Mouse (Mus musculus): ENCODE data around the gene Skint11. TPM values are rescaled to one million over a fixed set of nuclear protein-coding genes. Genes with fewer than 3 reads are reported as not detected.
"Not testable (repeated sequence)": the region's sequence is repeated elsewhere in the genome, so short reads cannot be mapped to it uniquely, and the experiment has no call there.

The Skint11 gene
- polyA plus RNA-seq (2012; rRNA removed), result not detected in 2 replicates

DNA sequence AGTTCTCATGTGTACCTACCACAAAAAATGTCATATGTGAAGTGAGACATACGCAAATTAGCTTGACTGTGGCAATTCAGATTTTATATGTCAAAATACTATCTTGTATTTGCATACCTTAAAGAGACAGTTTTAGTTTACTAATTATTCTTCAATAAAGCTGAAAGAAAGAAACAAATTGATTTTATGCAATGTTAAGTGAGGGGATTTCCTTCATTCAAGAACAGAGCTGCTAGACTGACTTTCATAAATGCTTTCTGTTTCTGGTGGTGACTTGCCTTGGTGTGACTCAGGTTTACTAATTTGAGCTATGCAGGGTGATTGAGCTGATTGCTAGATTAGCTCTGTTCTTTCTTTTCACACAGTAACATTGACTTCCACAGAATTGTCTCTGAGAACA lies at the start of gene Skint11:
TSS of gene Skint11 (plus strand) at position 301 of the 400 bp plus-strand sequence.
- Histone ChIP-seq H3K27ac (ENCODE audit: control insufficient read depth, insufficient read depth, low read depth, low read length) (no peak within 1 kb of the TSS), H3K36me3 (ENCODE audit: control insufficient read depth, insufficient read depth, low read length) (no peaks in the 10 kb centered on the region), H3K27me3 (ENCODE audit: control insufficient read depth, insufficient read depth, low read length) (no peaks in the 10 kb centered on the region), H3K4me1 (ENCODE audit: control insufficient read depth, insufficient read depth, low read length) (no peaks in the 10 kb centered on the region), H3K4me3 (ENCODE audit: control insufficient read depth, low read depth, low read length) (no peak within 1 kb of the TSS)
- TF ChIP-seq CTCF (IDR thresholded peaks at IDR 0.05; ENCODE audit: control insufficient read depth, insufficient read depth, insufficient replicate concordance, low read depth, low read length), result no peak
- TF ChIP-seq POLR2A (IDR thresholded peaks at IDR 0.05; ENCODE audit: control insufficient read depth, low read depth, low read length), result no peak

DNA sequence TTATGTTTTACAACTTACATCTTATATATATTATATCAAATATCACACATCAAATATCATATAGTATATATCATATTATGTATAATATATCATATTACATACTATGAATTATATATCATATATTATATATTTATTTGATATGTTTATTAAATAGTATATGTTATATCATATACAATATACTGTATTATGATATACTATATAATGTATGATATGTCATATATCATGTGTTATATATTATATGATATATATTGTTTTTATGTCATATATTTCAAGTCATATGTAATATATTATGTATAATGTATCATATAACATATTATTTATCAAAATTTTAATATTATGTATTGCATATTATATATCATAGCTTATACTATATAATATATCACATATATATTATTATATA lies 2.0 kb upstream of the Skint11 start:
- no peak overlapping the region for H3K27ac ChIP-seq (ENCODE audit: control insufficient read depth, insufficient read depth, low read depth, low read length)
- H3K27me3 ChIP-seq (ENCODE audit: control insufficient read depth, insufficient read depth, low read length), result no peaks in the 10 kb centered on the region
- H3K36me3 ChIP-seq (ENCODE audit: control insufficient read depth, insufficient read depth, low read length), result no peaks in the 10 kb centered on the region
- TF ChIP-seq CTCF (IDR thresholded peaks at IDR 0.05; ENCODE audit: control insufficient read depth, insufficient read depth, insufficient replicate concordance, low read depth, low read length) (no peak), POLR2A (IDR thresholded peaks at IDR 0.05; ENCODE audit: control insufficient read depth, low read depth, low read length) (no peak)
- H3K4me3 ChIP-seq (ENCODE audit: control insufficient read depth, low read depth, low read length), result no peak overlapping the region
- no peaks in the 10 kb centered on the region for H3K4me1 ChIP-seq (ENCODE audit: control insufficient read depth, insufficient read depth, low read length)

DNA sequence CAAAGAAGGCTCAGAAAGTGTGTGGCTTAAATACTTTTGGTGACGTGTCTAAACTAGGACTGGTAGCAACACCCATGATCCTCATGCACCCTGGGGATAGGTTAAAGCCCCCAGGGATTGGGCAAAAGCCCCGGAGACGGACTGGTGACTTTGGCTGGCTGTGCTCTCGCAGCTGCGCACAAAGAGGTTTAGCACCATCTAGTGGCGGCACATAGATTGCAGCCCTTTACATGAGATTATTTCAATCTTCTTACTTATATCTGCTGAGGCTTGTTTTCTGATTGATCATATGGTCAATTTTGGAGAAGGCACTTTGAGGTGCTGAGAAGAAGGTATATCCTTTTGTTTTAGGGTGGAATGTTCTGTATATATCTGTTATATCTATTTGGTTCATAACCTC lies 9.7 kb downstream of the Skint11 start:
- not testable (repeated sequence) for H3K27me3 ChIP-seq (ENCODE audit: control insufficient read depth, insufficient read depth, low read length); H3K4me3 ChIP-seq (ENCODE audit: control insufficient read depth, low read depth, low read length); H3K4me1 ChIP-seq (ENCODE audit: control insufficient read depth, insufficient read depth, low read length); H3K27ac ChIP-seq (ENCODE audit: control insufficient read depth, insufficient read depth, low read depth, low read length); H3K36me3 ChIP-seq (ENCODE audit: control insufficient read depth, insufficient read depth, low read length)

DNA sequence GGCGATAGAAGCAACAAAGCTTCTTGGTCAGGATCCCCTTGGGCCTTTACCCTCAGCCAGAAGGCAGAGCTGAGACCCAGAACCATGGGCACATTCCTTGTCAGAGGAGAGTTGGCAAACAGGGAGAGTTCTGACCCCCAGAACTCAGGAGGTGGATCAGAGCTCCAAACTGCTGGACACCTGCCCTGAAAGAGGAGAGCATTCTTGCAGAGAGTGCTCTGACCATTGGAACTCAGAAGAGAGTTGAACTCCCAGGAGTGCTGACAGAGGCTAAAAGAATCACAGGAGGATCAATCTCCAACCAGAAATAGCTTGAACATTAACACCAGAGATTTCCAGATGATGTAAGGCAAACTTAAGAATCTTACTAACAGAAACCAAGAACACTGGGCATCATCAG lies 93.7 kb downstream of the Skint11 start:
- H3K36me3 ChIP-seq (ENCODE audit: control insufficient read depth, insufficient read depth, low read length); H3K4me1 ChIP-seq (ENCODE audit: control insufficient read depth, insufficient read depth, low read length): not testable (repeated sequence)

More for the DNA sequence above, 93.7 kb downstream of the Skint11 start:
- H3K27me3 ChIP-seq (ENCODE audit: control insufficient read depth, insufficient read depth, low read length); H3K27ac ChIP-seq (ENCODE audit: control insufficient read depth, insufficient read depth, low read depth, low read length); H3K4me3 ChIP-seq (ENCODE audit: control insufficient read depth, low read depth, low read length): not testable (repeated sequence)

Other genes starting within 250 kb of the Skint11 start
- not detected in 2 replicates for gene Skint5, start 163.9 kb upstream of the Skint11 start, polyA plus RNA-seq (2012; rRNA removed)
- gene Trabd2b, start 243.3 kb downstream of the Skint11 start, polyA plus RNA-seq (2012; rRNA removed), result 1.6 and 2.1 TPM in 2 replicates